Mouse (Mus musculus): Measurements from ENCODE around the gene Sik2. TPM values are rescaled to one million over a fixed set of nuclear protein-coding genes. Genes with fewer than 3 reads are reported as not detected.

The Sik2 gene
- polyA plus RNA-seq, 1 experiment from 2014 or later = 17.3 TPM

GRCm38 (mm10) chr9:50955176-50955575 is 53.7 kb downstream of the Sik2 start:
- no peak for DNase-seq (ENCODE audit: low read depth, low spot score)

GRCm38 (mm10) chr9:50948097-50948823 is 60.6 kb downstream of the Sik2 start:
- no peak for TF ChIP-seq CTCF (IDR thresholded peaks at IDR 0.05)
- no peak for ATAC-seq
- in situ Hi-C loops (cut with MboI; ENCODE audit: low pct_unique_long_range_greater_than_20kb) = no loop called here

More at GRCm38 (mm10) chr9:50955176-50955575, 53.7 kb downstream of the Sik2 start:
- no peaks in the 10 kb centered on the region for H3K27me3 ChIP-seq
- POLR2A ChIA-PET = no interaction called here
- no peak for ATAC-seq
- TF ChIP-seq CTCF (IDR thresholded peaks at IDR 0.05) = no peak
- in situ Hi-C loops (cut with MboI; ENCODE audit: low pct_unique_long_range_greater_than_20kb) = no loop called here
- CTCF ChIA-PET = no interaction called here

GRCm38 (mm10) chr9:50946338-50946737 is 62.5 kb downstream of the Sik2 start:
- H3K27me3 ChIP-seq = no peaks in the 10 kb centered on the region
- no peak for ATAC-seq
- CTCF ChIA-PET = interaction anchor here (1.0 kb wide), 1 partner anchor 30 kb away, joined by 3 read pairs; no protein-coding TSS in a partner anchor
- TF ChIP-seq CTCF (IDR thresholded peaks at IDR 0.05) = no peak
- no peak for DNase-seq (ENCODE audit: low read depth, low spot score)
- POLR2A ChIA-PET = no interaction called here
- in situ Hi-C loops (cut with MboI; ENCODE audit: low pct_unique_long_range_greater_than_20kb) = no loop called here

More at GRCm38 (mm10) chr9:50948097-50948823, 60.6 kb downstream of the Sik2 start:
- POLR2A ChIA-PET = no interaction called here
- no peaks in the 10 kb centered on the region for H3K27me3 ChIP-seq
- no peak for DNase-seq (ENCODE audit: low read depth, low spot score)
- CTCF ChIA-PET = no interaction called here

- TF ChIP-seq CTCF (IDR thresholded peaks at IDR 0.05) = no peak
- in situ Hi-C loops (cut with MboI; ENCODE audit: low pct_unique_long_range_greater_than_20kb) = no loop called here
- DNase-seq (ENCODE audit: low read depth, low spot score) (no peak), ATAC-seq (no peak)
- POLR2A ChIA-PET = interaction anchor here (0.6 kb wide), 1 partner anchor 13 kb away, joined by 5 read pairs; no protein-coding TSS in a partner anchor
- no peaks in the 10 kb centered on the region for H3K27me3 ChIP-seq
- CTCF ChIA-PET = no interaction called here
These were observed 64.0 kb downstream of the Sik2 start for GRCm38 (mm10) chr9:50944826-50945225.

GRCm38 (mm10) chr9:50942711-50943110 is 66.2 kb downstream of the Sik2 start:
- DNase-seq (ENCODE audit: low read depth, low spot score) = no peak
- ChIA-PET CTCF (no interaction called here), POLR2A (no interaction called here)
- in situ Hi-C loops (cut with MboI; ENCODE audit: low pct_unique_long_range_greater_than_20kb) = no loop called here
- H3K27me3 ChIP-seq = no peaks in the 10 kb centered on the region
- no peak for TF ChIP-seq CTCF (IDR thresholded peaks at IDR 0.05)
- ATAC-seq = no peak

GRCm38 (mm10) chr9:50941804-50942401 is 67.0 kb downstream of the Sik2 start:
- CTCF ChIA-PET = interaction anchor here (1.2 kb wide), 1 partner anchor 47 kb away, joined by 3 read pairs; no protein-coding TSS in a partner anchor
- DNase-seq (ENCODE audit: low read depth, low spot score) (no peak), ATAC-seq (no peak)
- in situ Hi-C loops (cut with MboI; ENCODE audit: low pct_unique_long_range_greater_than_20kb) = no loop called here
- POLR2A ChIA-PET = no interaction called here
- no peak for TF ChIP-seq CTCF (IDR thresholded peaks at IDR 0.05)
- no peaks in the 10 kb centered on the region for H3K27me3 ChIP-seq

- no peak for DNase-seq (ENCODE audit: low read depth, low spot score)
- TF ChIP-seq CTCF (IDR thresholded peaks at IDR 0.05) = no peak
- in situ Hi-C loops (cut with MboI; ENCODE audit: low pct_unique_long_range_greater_than_20kb) = no loop called here
- POLR2A ChIA-PET = interaction anchor here (0.5 kb wide), 1 partner anchor 20 kb away, joined by 4 read pairs; no protein-coding TSS in a partner anchor
- no peaks in the 10 kb centered on the region for H3K27me3 ChIP-seq
- no peak for ATAC-seq
- CTCF ChIA-PET = no interaction called here
These were observed 78.9 kb downstream of the Sik2 start for GRCm38 (mm10) chr9:50929986-50930385.

GRCm38 (mm10) chr9:50925801-50926200 is 83.1 kb downstream of the Sik2 start:
- ATAC-seq (no peak), DNase-seq (ENCODE audit: low read depth, low spot score) (no peak)
- TF ChIP-seq CTCF (IDR thresholded peaks at IDR 0.05) = no peak
- in situ Hi-C loops (cut with MboI; ENCODE audit: low pct_unique_long_range_greater_than_20kb) = no loop called here
- H3K27me3 ChIP-seq = no peaks in the 10 kb centered on the region
- ChIA-PET POLR2A (no interaction called here), CTCF (interaction anchor here (1.1 kb wide), 1 partner anchor 82 kb away, joined by 3 read pairs; no protein-coding TSS in a partner anchor)

- POLR2A ChIA-PET = no interaction called here
These were observed 84.4 kb downstream of the Sik2 start for GRCm38 (mm10) chr9:50924454-50924853.

GRCm38 (mm10) chr9:50922363-50923153 is 86.3 kb downstream of the Sik2 start:
- in situ Hi-C loops (cut with MboI; ENCODE audit: low pct_unique_long_range_greater_than_20kb) = no loop called here
- no peak for TF ChIP-seq CTCF (IDR thresholded peaks at IDR 0.05)
- ChIA-PET POLR2A (no interaction called here), CTCF (interaction anchor here (0.8 kb wide), 1 partner anchor 13 kb away, joined by 3 read pairs; no protein-coding TSS in a partner anchor)
- ATAC-seq = no peak
- no peaks in the 10 kb centered on the region for H3K27me3 ChIP-seq
- DNase-seq (ENCODE audit: low read depth, low spot score) = no peak

More at GRCm38 (mm10) chr9:50924454-50924853, 84.4 kb downstream of the Sik2 start:
- DNase-seq (ENCODE audit: low read depth, low spot score) (no peak), ATAC-seq (no peak)
- in situ Hi-C loops (cut with MboI; ENCODE audit: low pct_unique_long_range_greater_than_20kb) = no loop called here
- CTCF ChIA-PET = no interaction called here
- TF ChIP-seq CTCF (IDR thresholded peaks at IDR 0.05) = no peak
- no peaks in the 10 kb centered on the region for H3K27me3 ChIP-seq
